ENCODE assay signal across 20 mouse cellular contexts in the genomic region with DNA sequence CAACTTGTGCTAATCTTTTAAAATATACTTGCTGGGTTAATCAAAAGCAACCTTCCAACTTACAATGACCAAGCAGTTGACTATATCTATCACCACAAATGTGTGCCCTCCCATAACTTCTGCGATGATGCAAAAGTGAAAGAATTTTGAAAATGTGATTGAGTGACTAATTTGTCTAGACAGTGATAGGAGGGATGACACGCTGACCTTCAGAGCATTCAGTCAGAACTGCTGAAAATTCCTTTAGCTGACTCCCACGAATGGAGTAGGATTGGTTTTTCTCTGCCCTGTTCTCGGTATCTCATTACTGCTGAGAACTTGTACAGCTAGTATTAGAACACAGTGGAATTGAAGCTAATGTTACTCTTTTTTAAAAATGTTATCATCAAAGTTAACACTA.
"Had no signal": no experiment of that assay in that cellular context is flagged by ENCODE, and none has a peak within 500 bp of the region (broad histone marks: within the 10 kb centered on the region; RNA-seq: fewer than 3 reads in every experiment).

No protein-coding gene starts in this region.

- H3K36me3 ChIP-seq: limb, embryonic 10.5 days; limb, embryonic 13.5 days; liver, embryonic 12.5 days; liver, embryonic 15.5 days; lung, embryonic 15.5 days; midbrain, embryonic 10.5 days; midbrain, embryonic 13.5 days; neural tube, embryonic 12.5 days; neural tube, embryonic 15.5 days had no signal

- H3K27me3 ChIP-seq: limb, embryonic 13.5 days; liver, embryonic 12.5 days; liver, embryonic 15.5 days; lung, embryonic 15.5 days; megakaryocyte, embryonic 14.5 days; midbrain, embryonic 13.5 days; neural tube, embryonic 12.5 days; neural tube, embryonic 15.5 days had no signal

- H3K27ac ChIP-seq: limb, embryonic 10.5 days; limb, embryonic 13.5 days; liver, embryonic 12.5 days; liver, embryonic 15.5 days; lung, embryonic 15.5 days; midbrain, embryonic 10.5 days; midbrain, embryonic 13.5 days; neural tube, embryonic 12.5 days; neural tube, embryonic 15.5 days; stomach, postnatal 0 days had no signal

- ATAC-seq: liver, embryonic 12.5 days; midbrain, embryonic 13.5 days had no signal

- H3K9ac ChIP-seq: limb, embryonic 13.5 days; liver, embryonic 12.5 days; liver, embryonic 15.5 days; lung, embryonic 15.5 days; midbrain, embryonic 13.5 days; neural tube, embryonic 12.5 days; neural tube, embryonic 15.5 days had no signal

- H3K4me3 ChIP-seq: limb, embryonic 10.5 days; limb, embryonic 13.5 days; liver, embryonic 12.5 days; liver, embryonic 15.5 days; lung, embryonic 15.5 days; megakaryocyte, embryonic 14.5 days; midbrain, embryonic 10.5 days; midbrain, embryonic 13.5 days; neural tube, embryonic 12.5 days; neural tube, embryonic 15.5 days had no signal

- H3K4me1 ChIP-seq: limb, embryonic 10.5 days; limb, embryonic 13.5 days; liver, embryonic 12.5 days; liver, embryonic 15.5 days; megakaryocyte, embryonic 14.5 days; midbrain, embryonic 10.5 days; midbrain, embryonic 13.5 days; neural tube, embryonic 12.5 days had no signal

- H3K9me3 ChIP-seq: limb, embryonic 10.5 days; limb, embryonic 13.5 days; liver, embryonic 12.5 days; liver, embryonic 15.5 days; lung, embryonic 15.5 days; megakaryocyte, embryonic 14.5 days; midbrain, embryonic 10.5 days; midbrain, embryonic 13.5 days; neural tube, embryonic 12.5 days; neural tube, embryonic 15.5 days had no signal

- H3K4me2 ChIP-seq: limb, embryonic 13.5 days; liver, embryonic 12.5 days; liver, embryonic 15.5 days; lung, embryonic 15.5 days; midbrain, embryonic 13.5 days; neural tube, embryonic 12.5 days; neural tube, embryonic 15.5 days had no signal

- DNase-seq: kidney, postnatal 10 days; liver; lung, adult 18-20 months; lung, postnatal 10 days; lung, postnatal 36 days; right cerebral cortex, postnatal 4 days; thymus, adult 2 months; thymus, postnatal 14 days; thymus, postnatal 4 days had no signal
